Mouse (Mus musculus): ENCODE results near the gene Nphs1. TPM values are rescaled to one million over a fixed set of nuclear protein-coding genes. Genes with fewer than 3 reads are reported as not detected.
A peak's percentile ranks its signal among the peaks of the same experiment; 100 is the strongest.
"Not testable (repeated sequence)": the region's sequence is repeated elsewhere in the genome, so short reads cannot be mapped to it uniquely, and the experiment has no call there.

The Nphs1 gene
- polyA plus RNA-seq, 1 experiment from 2014 or later: 0.46 TPM

- ATAC-seq: no peak
- Histone ChIP-seq H3K27ac (ENCODE audit: low read length) (no peak overlapping the region), H3K27me3 (ENCODE audit: control insufficient read depth, insufficient read depth, low read depth, low read length) (peaks cover 71% of the 10 kb centered on the region), H3K36me3 (ENCODE audit: control insufficient read depth, insufficient read depth, low read length) (no peaks in the 10 kb centered on the region), H3K4me2 (ENCODE audit: low read length) (no peak overlapping the region), H3K9ac (ENCODE audit: low read depth, low read length) (no peak overlapping the region), H3K4me3 (ENCODE audit: low read depth, low read length) (no peak overlapping the region), H3K4me1 (ENCODE audit: control insufficient read depth, insufficient read depth, low read length) (no peaks in the 10 kb centered on the region), H3K9me3 (replicated peaks; ENCODE audit: control insufficient read depth, low read length, poor library complexity, severe bottlenecking) (no peaks in the 10 kb centered on the region)
- WGBS: 13% methylated on average over 6 of the region's 6 CpGs
Observed at GRCm38 (mm10) chr7:30464816-30465300, 6.7 kb downstream of the Nphs1 start.

- Histone ChIP-seq H3K9ac (ENCODE audit: low read depth, low read length) (no peak overlapping the region), H3K4me3 (ENCODE audit: low read depth, low read length) (no peak overlapping the region), H3K36me3 (ENCODE audit: control insufficient read depth, insufficient read depth, low read length) (no peaks in the 10 kb centered on the region), H3K9me3 (replicated peaks; ENCODE audit: control insufficient read depth, low read length, poor library complexity, severe bottlenecking) (no peaks in the 10 kb centered on the region), H3K27ac (ENCODE audit: low read length) (no peak overlapping the region), H3K4me1 (ENCODE audit: control insufficient read depth, insufficient read depth, low read length) (0 out of 2 replicates have a peak, but pooled peaks cover 1% of the 10 kb centered on the region), H3K4me2 (ENCODE audit: low read length) (no peak overlapping the region), H3K27me3 (ENCODE audit: control insufficient read depth, insufficient read depth, low read depth, low read length) (peaks cover 6% of the 10 kb centered on the region)
- 51% methylated on average over 5 of the region's 5 CpGs for WGBS
- ATAC-seq: no peak
Observed at GRCm38 (mm10) chr7:30472411-30472810, 14.3 kb downstream of the Nphs1 start.

DNA sequence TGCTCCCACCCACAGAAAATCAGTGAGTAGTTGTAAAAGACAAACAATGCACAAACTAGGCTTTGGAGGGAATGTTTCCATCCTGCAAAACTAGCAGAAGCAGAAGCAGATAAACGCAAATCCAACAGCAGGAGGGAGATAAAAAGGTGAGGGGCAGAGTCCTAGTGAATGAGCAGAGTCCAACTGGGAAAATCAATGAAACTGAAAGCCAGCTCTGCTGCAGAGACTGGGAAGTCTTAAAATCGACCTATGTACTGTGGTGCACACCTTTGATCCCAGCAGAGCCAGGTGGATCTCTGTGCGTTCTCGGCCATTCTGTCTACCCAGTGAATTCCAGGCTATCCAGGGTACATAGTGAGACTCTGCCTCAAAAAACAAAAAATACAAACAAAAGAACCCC, 16.9 kb downstream of the Nphs1 start:
- peaks cover 6% of the 10 kb centered on the region; the same call in 1 of the 2 replicates for H3K4me1 ChIP-seq (ENCODE audit: control insufficient read depth, insufficient read depth, low read length)
- H3K4me3 ChIP-seq (ENCODE audit: low read depth, low read length): no peak overlapping the region
- no peak for ATAC-seq
- H3K9ac ChIP-seq (ENCODE audit: low read depth, low read length): no peak overlapping the region
- no peak overlapping the region for H3K4me2 ChIP-seq (ENCODE audit: low read length)
- no peak overlapping the region for H3K27ac ChIP-seq (ENCODE audit: low read length)
- 64% methylated on average over 4 of the region's 4 CpGs for WGBS
- no peaks in the 10 kb centered on the region for H3K36me3 ChIP-seq (ENCODE audit: control insufficient read depth, insufficient read depth, low read length)
- no peaks in the 10 kb centered on the region for H3K27me3 ChIP-seq (ENCODE audit: control insufficient read depth, insufficient read depth, low read depth, low read length)
- no peaks in the 10 kb centered on the region for H3K9me3 ChIP-seq (replicated peaks; ENCODE audit: control insufficient read depth, low read length, poor library complexity, severe bottlenecking)

- ATAC-seq: not testable (repeated sequence)
- 88% methylated on average over 7 of the region's 7 CpGs for WGBS
Observed at GRCm38 (mm10) chr7:30476136-30476535, 18.0 kb downstream of the Nphs1 start.

GRCm38 (mm10) chr7:30477415-30478381, 19.6 kb downstream of the Nphs1 start:
- Histone ChIP-seq H3K4me2 (ENCODE audit: low read length) (peak overlapping the region; percentile 55), H3K27me3 (ENCODE audit: control insufficient read depth, insufficient read depth, low read depth, low read length) (no peaks in the 10 kb centered on the region; the same call in 1 of the 2 replicates), H3K27ac (ENCODE audit: low read length) (peak overlapping the region; percentile 38; the same call in 1 of the 2 replicates), H3K4me3 (ENCODE audit: low read depth, low read length) (peak overlapping the region; percentile 33), H3K36me3 (ENCODE audit: control insufficient read depth, insufficient read depth, low read length) (no peaks in the 10 kb centered on the region), H3K4me1 (ENCODE audit: control insufficient read depth, insufficient read depth, low read length) (peaks cover 6% of the 10 kb centered on the region; the same call in 1 of the 2 replicates), H3K9me3 (replicated peaks; ENCODE audit: control insufficient read depth, low read length, poor library complexity, severe bottlenecking) (no peaks in the 10 kb centered on the region), H3K9ac (ENCODE audit: low read depth, low read length) (peak overlapping the region; percentile 32)
- ATAC-seq: peak; percentile 73
- WGBS: 5% methylated on average over 29 of the region's 32 CpGs

More at GRCm38 (mm10) chr7:30476136-30476535, 18.0 kb downstream of the Nphs1 start:
- not testable (repeated sequence) for H3K4me1 ChIP-seq (ENCODE audit: control insufficient read depth, insufficient read depth, low read length); H3K27me3 ChIP-seq (ENCODE audit: control insufficient read depth, insufficient read depth, low read depth, low read length); H3K4me2 ChIP-seq (ENCODE audit: low read length); H3K36me3 ChIP-seq (ENCODE audit: control insufficient read depth, insufficient read depth, low read length); H3K27ac ChIP-seq (ENCODE audit: low read length); H3K4me3 ChIP-seq (ENCODE audit: low read depth, low read length); H3K9ac ChIP-seq (ENCODE audit: low read depth, low read length); H3K9me3 ChIP-seq (replicated peaks; ENCODE audit: control insufficient read depth, low read length, poor library complexity, severe bottlenecking)

DNA sequence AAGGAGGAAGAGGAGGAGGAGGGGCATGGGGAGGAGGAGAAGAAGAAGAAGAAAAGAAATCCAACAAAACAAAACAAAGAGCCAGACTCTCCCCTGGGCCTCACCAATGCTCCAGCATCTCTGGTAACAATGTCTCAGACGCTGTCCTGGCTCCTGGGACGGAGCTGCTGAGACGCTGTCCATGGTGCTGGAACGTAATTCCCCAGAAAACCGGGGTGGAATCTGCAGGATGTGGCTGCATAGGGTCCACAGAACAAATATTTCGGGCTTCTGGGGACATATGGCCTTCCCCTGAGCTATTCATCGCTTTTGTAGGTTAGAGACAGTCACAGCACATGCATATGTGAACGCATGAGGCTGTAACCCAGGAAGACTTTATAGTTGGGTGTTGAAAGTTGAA, 26.1 kb downstream of the Nphs1 start:
- H3K4me1 ChIP-seq (ENCODE audit: control insufficient read depth, insufficient read depth, low read length): no peaks in the 10 kb centered on the region
- no peak overlapping the region for H3K4me2 ChIP-seq (ENCODE audit: low read length)
- 18% methylated on average over 8 of the region's 8 CpGs for WGBS
- H3K9ac ChIP-seq (ENCODE audit: low read depth, low read length): no peak overlapping the region
- H3K27ac ChIP-seq (ENCODE audit: low read length): no peak overlapping the region
- no peak for ATAC-seq
- no peaks in the 10 kb centered on the region for H3K36me3 ChIP-seq (ENCODE audit: control insufficient read depth, insufficient read depth, low read length)
- H3K4me3 ChIP-seq (ENCODE audit: low read depth, low read length): no peak overlapping the region
- H3K9me3 ChIP-seq (replicated peaks; ENCODE audit: control insufficient read depth, low read length, poor library complexity, severe bottlenecking): no peaks in the 10 kb centered on the region
- H3K27me3 ChIP-seq (ENCODE audit: control insufficient read depth, insufficient read depth, low read depth, low read length): no peaks in the 10 kb centered on the region; the same call in 1 of the 2 replicates

- WGBS: 34% methylated on average over 16 of the region's 16 CpGs
- Histone ChIP-seq H3K4me3 (ENCODE audit: low read depth, low read length) (no peak overlapping the region), H3K9ac (ENCODE audit: low read depth, low read length) (no peak overlapping the region), H3K36me3 (ENCODE audit: control insufficient read depth, insufficient read depth, low read length) (no peaks in the 10 kb centered on the region), H3K27me3 (ENCODE audit: control insufficient read depth, insufficient read depth, low read depth, low read length) (no peaks in the 10 kb centered on the region; the same call in 1 of the 2 replicates), H3K4me1 (ENCODE audit: control insufficient read depth, insufficient read depth, low read length) (no peaks in the 10 kb centered on the region), H3K4me2 (ENCODE audit: low read length) (no peak overlapping the region), H3K27ac (ENCODE audit: low read length) (no peak overlapping the region), H3K9me3 (replicated peaks; ENCODE audit: control insufficient read depth, low read length, poor library complexity, severe bottlenecking) (no peaks in the 10 kb centered on the region)
- no peak for ATAC-seq
Observed at GRCm38 (mm10) chr7:30490251-30490956, 32.3 kb downstream of the Nphs1 start.

DNA sequence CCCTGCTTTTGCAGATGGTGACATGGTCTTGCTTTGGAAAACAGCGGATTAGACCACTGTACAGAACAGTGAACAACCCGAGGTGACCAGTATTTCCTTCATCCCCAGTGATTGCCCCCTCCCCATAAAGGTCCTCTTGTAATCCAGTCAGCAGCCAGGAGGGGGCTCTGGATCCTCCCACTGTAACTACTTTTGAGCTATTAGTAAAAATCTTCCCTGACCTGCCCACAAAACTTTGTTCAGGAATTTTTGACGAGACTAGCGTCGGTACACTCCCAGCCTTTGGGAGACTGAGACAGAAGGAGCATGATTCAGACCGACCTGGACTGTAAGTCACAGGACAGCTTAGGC, 32.8 kb downstream of the Nphs1 start:
- no peak overlapping the region for H3K9ac ChIP-seq (ENCODE audit: low read depth, low read length)
- H3K4me3 ChIP-seq (ENCODE audit: low read depth, low read length): no peak overlapping the region
- H3K27me3 ChIP-seq (ENCODE audit: control insufficient read depth, insufficient read depth, low read depth, low read length): no peaks in the 10 kb centered on the region; the same call in 1 of the 2 replicates
- H3K4me2 ChIP-seq (ENCODE audit: low read length): no peak overlapping the region
- no peaks in the 10 kb centered on the region for H3K36me3 ChIP-seq (ENCODE audit: control insufficient read depth, insufficient read depth, low read length)
- WGBS: 13% methylated on average over 6 of the region's 6 CpGs
- no peaks in the 10 kb centered on the region for H3K4me1 ChIP-seq (ENCODE audit: control insufficient read depth, insufficient read depth, low read length)
- no peaks in the 10 kb centered on the region for H3K9me3 ChIP-seq (replicated peaks; ENCODE audit: control insufficient read depth, low read length, poor library complexity, severe bottlenecking)
- ATAC-seq: no peak
- H3K27ac ChIP-seq (ENCODE audit: low read length): no peak overlapping the region

All from midbrain, embryonic 16.5 days (tissue).